Mouse (Mus musculus) cerebellum, postnatal 36 days (tissue): ENCODE data around the gene Ilf3.
"Not testable (repeated sequence)": the region's sequence is repeated elsewhere in the genome, so short reads cannot be mapped to it uniquely, and the experiment has no call there.

Source experiments
- DNase-seq, 2 experiments: peaks; one replicate each; pipeline ENCODE4 v3.0.0; 2021 to 2022; ENCODE audit warnings: mixed read lengths in 2 of 2

Ilf3 gene

GRCm38 (mm10) chr9:21367357-21368111 lies at the start of gene Ilf3:
Gene Ilf3, plus strand, starts transcription at chr9:21367871.
- DNase-seq = peak; percentile 100

GRCm38 (mm10) chr9:21318792-21319191 lies 48.9 kb upstream of the Ilf3 start:
- DNase-seq = no peak

DNA sequence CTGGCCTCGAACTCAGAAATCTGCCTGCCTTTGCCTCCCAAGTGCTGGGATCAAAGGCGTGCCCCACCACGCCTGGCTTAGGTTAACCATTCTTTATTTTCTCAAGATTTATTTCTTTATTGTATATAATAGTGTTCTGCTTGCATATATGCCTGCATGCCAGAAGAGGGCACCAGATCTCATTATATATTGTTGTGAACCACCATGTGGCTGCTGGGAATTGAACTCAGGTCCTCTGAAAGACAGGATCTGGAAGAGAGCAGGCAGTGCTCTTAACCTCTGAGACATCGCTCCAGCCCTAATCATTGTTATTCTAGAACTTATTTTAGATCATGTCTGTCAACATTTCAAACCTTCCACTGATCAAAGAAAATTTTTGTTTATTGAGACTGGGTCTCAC lies 48.2 kb upstream of the Ilf3 start:
- DNase-seq = no peak

DNA sequence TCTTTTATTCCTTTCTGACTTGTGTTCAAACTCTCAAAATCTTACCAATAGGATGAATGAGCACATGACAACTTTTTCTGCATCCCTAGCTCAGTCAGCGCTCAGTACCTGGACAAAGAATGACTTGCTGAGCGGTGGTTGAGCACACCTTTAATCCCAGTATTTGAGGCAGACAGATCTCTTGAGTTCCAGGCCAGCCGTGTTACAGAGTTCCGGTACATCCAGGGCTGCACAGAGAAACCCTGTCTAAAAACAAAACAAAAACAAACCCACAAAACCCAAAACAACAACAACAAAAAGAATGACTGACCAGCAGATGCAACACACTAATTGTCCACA lies 47.4 kb upstream of the Ilf3 start:
- no peak for DNase-seq

GRCm38 (mm10) chr9:21320619-21321512 lies 46.8 kb upstream of the Ilf3 start, which contains the start of gene Slc44a2:
Gene Slc44a2, plus strand, starts transcription at chr9:21320698.
- peak; percentile 73 to 84 for DNase-seq

DNA sequence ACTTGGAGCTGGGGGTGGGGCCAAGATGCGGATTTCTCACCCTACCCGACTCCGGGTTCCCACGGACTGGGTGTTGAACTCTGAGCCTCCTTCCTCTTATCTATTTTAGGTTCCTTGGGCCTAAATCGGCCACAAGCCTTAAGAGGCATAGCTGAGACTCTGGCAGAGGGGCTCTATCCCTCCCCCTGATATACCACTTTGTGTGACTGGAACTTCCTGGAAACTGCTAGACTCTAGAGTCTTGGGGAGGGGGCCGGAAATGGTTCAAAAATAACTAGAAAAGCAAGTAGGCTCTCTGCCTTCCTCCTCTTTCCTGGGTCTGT lies 46.2 kb upstream of the Ilf3 start:
- no peak for DNase-seq

DNA sequence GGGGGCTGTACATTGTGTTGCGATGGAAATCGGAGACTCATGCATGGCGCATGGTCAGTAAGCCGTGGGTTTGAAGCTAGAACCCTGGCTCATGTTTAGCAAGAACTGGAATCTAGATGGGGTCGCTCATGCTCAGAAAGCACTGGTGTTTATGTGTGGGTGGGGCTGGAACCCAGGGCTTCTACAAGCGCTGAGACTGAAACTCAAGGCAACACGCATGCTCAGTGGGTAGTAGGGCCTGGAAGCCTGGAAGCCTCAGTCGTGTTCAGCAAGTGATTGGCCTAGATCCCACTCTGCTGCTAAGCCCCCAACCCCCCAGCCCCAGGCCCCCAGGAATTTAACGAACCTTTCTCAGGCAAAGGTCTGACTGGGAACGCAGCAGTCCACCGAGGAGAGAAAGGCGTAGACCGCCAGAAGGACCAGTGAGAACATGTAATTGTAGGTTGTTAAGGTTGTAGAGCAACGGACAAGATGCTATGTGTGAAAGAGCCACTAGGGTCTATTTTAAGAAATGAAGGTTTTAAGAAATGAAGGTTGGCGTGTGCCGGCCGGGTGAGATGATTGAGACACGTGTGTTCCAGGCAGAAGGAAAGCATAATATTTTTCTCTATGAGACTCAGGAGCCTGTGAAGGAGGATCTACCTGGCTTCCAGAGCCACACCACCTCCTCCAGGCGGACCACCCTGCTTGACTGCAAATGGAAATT lies 45.3 kb upstream of the Ilf3 start:
- DNase-seq = no peak

DNA sequence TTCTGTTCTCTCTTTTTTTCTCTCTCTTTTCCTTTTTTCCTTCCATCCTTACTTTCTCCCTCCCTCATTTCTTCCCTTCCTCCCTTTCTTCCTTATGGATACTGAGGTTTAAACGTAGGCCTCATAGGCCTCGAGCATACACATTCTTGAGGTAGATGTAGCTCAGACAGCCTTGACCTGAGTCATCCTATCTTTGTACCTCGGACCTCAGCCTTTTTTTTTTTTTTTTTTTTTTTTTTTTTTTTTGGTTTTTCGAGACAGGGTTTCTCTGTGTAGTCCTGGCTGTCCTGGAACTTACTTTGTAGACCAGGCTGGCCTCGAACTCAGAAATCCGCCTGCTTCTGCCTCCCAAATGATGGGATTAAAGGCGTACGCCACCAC lies 44.8 kb upstream of the Ilf3 start:
- not testable (repeated sequence) for DNase-seq

GRCm38 (mm10) chr9:21324269-21324668 lies 43.4 kb upstream of the Ilf3 start:
- peak; percentile 23 to 25 for DNase-seq

- no peak for DNase-seq
Observed at GRCm38 (mm10) chr9:21327569-21327968, 40.1 kb upstream of the Ilf3 start.

- no peak for DNase-seq
Observed at GRCm38 (mm10) chr9:21328041-21328440, 39.6 kb upstream of the Ilf3 start.

DNA sequence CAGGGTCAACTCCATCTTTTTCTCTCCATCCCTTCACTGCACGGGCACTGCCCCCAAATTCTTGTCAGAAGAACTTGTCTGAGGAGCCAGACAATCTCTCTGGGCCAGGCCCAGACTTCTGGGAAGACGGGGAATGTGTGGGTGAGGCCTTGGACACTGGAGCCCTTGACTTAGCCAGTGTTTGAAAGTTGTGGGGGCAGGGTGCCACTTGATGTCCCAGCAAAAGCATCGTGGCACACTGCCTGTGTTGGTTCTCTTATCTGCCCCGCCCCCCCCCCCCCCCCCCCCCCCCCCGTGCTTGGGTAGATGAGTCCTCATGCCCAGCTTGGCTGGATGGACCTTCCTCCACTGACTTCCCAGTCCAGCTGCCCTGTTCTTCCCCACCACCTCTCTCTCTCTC lies 38.6 kb upstream of the Ilf3 start:
- no peak for DNase-seq

GRCm38 (mm10) chr9:21329699-21330289 lies 37.9 kb upstream of the Ilf3 start:
- DNase-seq = no peak

DNA sequence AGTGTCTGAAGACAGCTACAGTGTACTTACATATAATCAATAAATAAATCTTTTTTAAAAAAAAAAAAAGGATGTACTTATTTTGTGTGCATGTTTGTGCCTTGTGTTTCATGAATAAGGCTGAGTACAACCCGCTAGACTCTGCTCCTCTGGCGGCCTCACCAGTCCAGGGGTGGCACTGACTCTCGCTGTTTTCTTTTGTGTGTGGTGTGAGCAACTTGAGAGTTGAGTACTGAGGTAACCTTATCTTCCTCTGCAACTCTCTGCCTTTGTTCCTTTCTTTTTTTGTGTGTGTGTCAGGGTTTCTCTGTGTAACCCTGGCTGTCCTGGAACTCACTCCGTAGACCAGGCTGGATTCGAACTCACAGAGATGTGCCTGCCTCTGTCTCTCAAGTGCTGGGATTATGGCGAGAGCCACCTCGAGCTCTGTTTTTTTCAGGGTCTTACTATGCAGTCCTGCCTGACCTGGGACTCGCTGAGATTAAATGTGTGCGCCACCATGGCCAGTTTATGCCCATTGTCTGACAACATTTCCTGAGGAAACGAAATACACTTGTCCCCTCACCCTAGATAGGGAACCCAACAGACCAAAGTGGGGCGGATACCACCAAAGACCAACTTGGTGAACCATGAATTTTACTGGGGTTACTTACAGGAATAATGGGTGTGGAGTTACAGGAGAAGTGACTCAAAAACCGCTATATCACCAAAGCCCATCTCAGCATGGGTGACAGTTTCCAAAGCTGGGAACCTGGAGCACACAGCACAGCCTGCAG lies 36.1 kb upstream of the Ilf3 start:
- DNase-seq = no peak

DNA sequence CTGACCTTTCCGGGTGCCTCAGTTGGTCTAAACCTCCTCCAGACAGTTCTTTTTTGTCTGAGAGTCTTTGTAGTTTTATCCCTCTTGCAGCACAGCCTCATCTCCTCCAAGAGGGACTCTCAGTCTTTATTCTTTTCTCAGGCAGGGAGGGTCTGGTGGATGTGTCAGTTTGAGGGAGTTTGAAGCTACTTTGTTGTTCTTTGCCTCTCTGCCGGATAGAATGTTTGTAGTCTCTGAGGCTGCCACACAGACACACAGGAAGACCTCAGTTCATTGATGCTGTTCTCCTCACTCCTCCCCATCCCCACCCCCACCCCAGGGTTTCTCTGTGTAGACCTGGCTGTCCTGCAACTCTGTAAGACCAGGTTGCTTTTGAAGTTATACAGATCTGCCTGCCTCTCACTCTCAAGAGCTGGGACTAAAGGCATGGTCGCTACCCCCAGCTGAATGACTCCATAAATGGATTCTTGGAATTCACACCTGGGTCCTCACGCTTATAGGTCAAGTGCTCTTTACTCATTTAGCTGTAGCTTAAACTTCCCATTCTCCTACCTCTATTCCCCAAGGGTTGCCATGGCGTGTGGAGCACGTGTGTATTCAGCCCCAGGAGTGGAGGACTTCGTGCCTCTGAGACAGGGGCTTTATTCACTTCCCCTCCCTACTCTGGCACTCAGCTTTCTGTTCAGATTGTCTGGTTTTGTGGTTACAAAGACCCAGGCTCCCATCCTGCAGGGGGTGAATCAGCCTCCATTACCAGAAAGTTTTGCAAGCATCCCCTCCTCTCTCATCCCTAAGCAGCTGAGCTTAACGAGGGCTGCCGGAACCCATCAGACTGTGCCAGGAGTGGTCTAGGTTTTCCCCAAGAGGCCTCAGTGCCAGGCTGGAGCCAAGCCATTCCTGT lies 35.3 kb upstream of the Ilf3 start:
- no peak for DNase-seq

DNA sequence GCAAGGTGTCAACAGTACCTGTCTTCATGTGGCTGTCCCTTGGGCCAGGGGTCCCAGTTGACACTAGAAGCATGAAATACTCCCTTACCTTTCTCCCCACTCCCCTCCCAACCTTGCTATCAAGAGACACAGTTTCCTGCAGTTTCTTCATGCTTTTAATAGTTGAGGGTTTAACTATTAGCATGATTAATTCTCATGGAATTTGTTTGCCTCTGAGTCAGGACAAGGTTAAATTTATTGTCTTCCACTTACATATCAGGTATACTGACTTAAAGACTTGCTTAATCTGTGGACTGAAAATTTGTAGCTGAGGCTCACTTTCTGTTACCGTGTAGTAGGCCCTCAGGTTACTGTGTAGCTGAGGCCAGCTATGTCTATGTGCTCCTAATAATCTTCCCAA lies 34.1 kb upstream of the Ilf3 start:
- no peak for DNase-seq

- no peak for DNase-seq
Observed at GRCm38 (mm10) chr9:21334747-21335146, 32.9 kb upstream of the Ilf3 start.

DNA sequence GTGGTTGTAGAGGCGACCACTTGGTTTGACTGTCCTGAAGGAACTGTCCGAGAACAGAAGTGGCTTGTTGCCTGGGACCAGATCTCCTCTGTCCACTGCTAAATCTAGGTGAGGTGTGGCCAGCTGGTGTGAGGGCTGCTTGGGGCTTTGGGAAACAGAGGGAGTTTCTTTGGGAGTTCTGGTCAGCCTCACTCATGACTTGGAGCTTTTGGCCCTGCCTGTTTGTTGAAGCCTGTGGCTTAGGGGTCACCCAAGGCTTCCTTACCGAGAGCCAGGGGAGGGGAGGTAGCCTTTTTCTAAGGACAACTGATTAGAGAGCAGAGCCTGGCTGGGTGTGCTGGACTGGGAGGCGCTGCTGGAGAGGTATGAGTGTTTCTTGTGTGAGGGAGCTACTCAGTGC lies 32.3 kb upstream of the Ilf3 start:
- DNase-seq = no peak

- no peak for DNase-seq
Observed at GRCm38 (mm10) chr9:21336491-21336890, 31.2 kb upstream of the Ilf3 start.

GRCm38 (mm10) chr9:21337652-21338051 lies 30.0 kb upstream of the Ilf3 start:
- DNase-seq = no peak

DNA sequence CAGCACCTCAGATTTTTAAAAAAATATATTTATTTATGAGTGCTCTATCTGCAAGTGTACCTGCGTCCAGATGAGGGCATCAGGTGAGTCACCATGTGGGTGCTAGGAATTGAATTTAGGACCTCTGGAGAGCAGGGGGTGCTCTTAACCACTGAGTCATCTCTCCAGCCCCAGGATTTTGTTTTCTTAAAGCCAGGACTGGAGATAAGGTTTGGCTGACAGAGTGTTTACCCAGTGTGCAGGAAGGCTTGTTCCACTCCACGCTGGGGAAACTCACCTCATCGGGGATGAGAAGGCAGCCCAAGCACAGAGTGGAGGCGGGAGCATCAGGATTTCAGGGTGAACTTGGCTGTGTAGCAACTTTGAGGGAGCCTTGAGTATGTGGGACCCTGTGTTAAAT lies 27.3 kb upstream of the Ilf3 start:
- no peak for DNase-seq
